In the genomic region with DNA sequence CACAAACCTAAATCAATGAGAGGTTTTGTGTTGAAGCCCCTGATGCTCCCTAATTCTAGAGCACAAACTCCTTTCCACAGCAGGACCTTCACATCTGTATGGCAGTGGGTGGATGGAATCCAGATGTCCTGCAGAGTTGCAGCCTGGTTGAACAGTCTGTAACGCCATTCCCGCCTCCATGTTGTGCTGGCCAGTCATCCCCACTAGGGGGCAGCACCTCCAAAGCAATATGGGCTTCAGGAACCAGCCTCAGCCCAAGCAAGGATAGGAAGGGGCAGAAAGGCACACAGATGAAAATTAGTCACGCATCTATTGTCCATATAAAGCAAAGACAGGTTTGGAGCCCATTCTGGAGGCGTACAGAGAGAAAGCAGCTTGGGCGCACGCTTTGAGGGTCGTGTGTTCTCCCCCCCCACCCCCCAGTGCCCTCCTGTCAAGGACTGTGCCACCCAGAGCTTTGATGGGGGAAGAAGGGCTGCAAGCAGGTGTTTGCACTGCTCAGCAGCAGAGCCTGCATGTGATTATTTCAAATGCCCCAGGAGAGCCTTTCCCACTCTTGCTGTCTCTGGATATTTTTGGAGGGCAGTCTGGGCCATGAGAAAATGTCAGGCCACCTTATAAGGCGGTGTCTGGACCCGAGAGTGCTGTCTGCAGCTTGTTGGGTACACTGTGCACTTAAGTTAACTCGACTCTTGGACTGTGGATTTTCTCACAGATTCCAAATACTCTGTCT, we compare ENCODE assay signal across 8 mouse cellular contexts. TPM values are rescaled to one million over a fixed set of nuclear protein-coding genes. Genes with fewer than 3 reads are reported as not detected.
DNase-seq lines count a peak whose midpoint lies in the region; ATAC-seq and TF ChIP-seq lines count a peak whose summit lies in the region.

No protein-coding gene starts in this region.

- H3K36me3 ChIP-seq in hindbrain, embryonic 13.5 days, result peaks cover 12% of the 10 kb centered on the region

- 25% methylated on average over 10 of the region's 10 CpGs for WGBS in hindbrain, embryonic 13.5 days

- CTCF ChIA-PET in Patski (lab: Charles Lee), result no interaction called here

- H3K4me1 ChIP-seq in hindbrain, embryonic 13.5 days (replicated peaks), result peaks cover 7% of the 10 kb centered on the region

- peak; percentile 96 for TF ChIP-seq CTCF in Patski (IDR thresholded peaks at IDR 0.05)

- no peak for DNase-seq in Patski (ENCODE audit: low read depth, low spot score)
- peak; percentile 67 for DNase-seq in cerebellum, adult 9-11 months
- peak; percentile 68 to 90 for DNase-seq in frontal cortex, postnatal 14 days (ENCODE audit: low spot score in 2 of 2)
- peak; percentile 92 to 95 for DNase-seq in layer of hippocampus, postnatal 25 days (ENCODE audit: extremely low spot score in 1 of 2, low spot score in 1 of 2)
- DNase-seq in right cerebral cortex, adult 2 months (ENCODE audit: low spot score in 2 of 2), result peak; percentile 91 to 94
- DNase-seq in urinary bladder, postnatal 14 days (ENCODE audit: low spot score), result peak; percentile 85

- in situ Hi-C loops in Patski (cut with MboI; ENCODE audit: low pct_unique_long_range_greater_than_20kb), result loop anchor here (5.0 kb wide), 1 partner anchor 162 kb away; no protein-coding TSS in a partner anchor

- peak overlapping the region; percentile 47 for H3K4me2 ChIP-seq in hindbrain, embryonic 13.5 days

- 0 out of 2 replicates have a peak overlapping the region, but pooled peaks have one; percentile 19 for H3K4me3 ChIP-seq in hindbrain, embryonic 13.5 days

- H3K9me3 ChIP-seq in hindbrain, embryonic 13.5 days, result no peaks in the 10 kb centered on the region

- H3K27ac ChIP-seq in hindbrain, embryonic 13.5 days, result peak overlapping the region; percentile 42; the same call in 1 of the 2 replicates

- POLR2A ChIA-PET in Patski (lab: Charles Lee), result interaction anchor here (0.6 kb wide), 1 partner anchor 154 kb away, joined by 4 read pairs; no protein-coding TSS in a partner anchor

- H3K9ac ChIP-seq in hindbrain, embryonic 13.5 days, result peak overlapping the region; percentile 51

- H3K27me3 ChIP-seq in Patski, result no peaks in the 10 kb centered on the region
- no peaks in the 10 kb centered on the region for H3K27me3 ChIP-seq in hindbrain, embryonic 13.5 days

- ATAC-seq in Patski, result peak; percentile 65
- peak; percentile 90 for ATAC-seq in hindbrain, embryonic 13.5 days (ENCODE audit: low FRiP score)
- peak; percentile 75 for ATAC-seq in megakaryocyte, adult 5-6 weeks (ENCODE audit: poor library complexity, severe bottlenecking)

RNA-seq across cellular contexts. Expression of gene Adcy5, which starts 44.1 kb away (rescaled TPM):
- 0.05 TPM for polyA plus RNA-seq in Patski (2021)
- 5.0 and 5.6 TPM in 2 replicates for polyA plus RNA-seq in hindbrain, embryonic 13.5 days (2015; fragmentation: Nextera tagmentation; extraction: Ambion mirVana)
- 10 to 100 TPM; 73.7 TPM for total RNA-seq in layer of hippocampus, postnatal 25 days (2021)
- total RNA-seq in megakaryocyte, adult 5-6 weeks (2015), result not detected in 2 replicates
- total RNA-seq in megakaryocyte, adult 5-6 weeks (2017), result not detected in 2 replicates

Comparison
In these comparisons a context has a peak if more than half of its experiments do, and no peak if none do; other contexts are left out.
1. RNA of gene Adcy5, which starts 44.1 kb away (total RNA-seq): 73.7 TPM in layer of hippocampus, postnatal 25 days; not detected in megakaryocyte, adult 5-6 weeks; every median in the first group is over 10 times any median in the second.
2. Peak in every context shown above with its lines, with median percentiles within 50 percentile points of each other: ATAC-seq.